Mouse (Mus musculus): ENCODE data around the gene Pdk1. TPM values are rescaled to one million over a fixed set of nuclear protein-coding genes. Genes with fewer than 3 reads are reported as not detected.

Pdk1 gene
- polyA plus RNA-seq (2014; fragmentation: Illumina TruSeq; extraction: RNeasy Lipid Tissue Mini Kit (QIAGEN cat#74804); ENCODE audit: insufficient read depth, low read depth, low replicate concordance), result 10.8 TPM

DNA sequence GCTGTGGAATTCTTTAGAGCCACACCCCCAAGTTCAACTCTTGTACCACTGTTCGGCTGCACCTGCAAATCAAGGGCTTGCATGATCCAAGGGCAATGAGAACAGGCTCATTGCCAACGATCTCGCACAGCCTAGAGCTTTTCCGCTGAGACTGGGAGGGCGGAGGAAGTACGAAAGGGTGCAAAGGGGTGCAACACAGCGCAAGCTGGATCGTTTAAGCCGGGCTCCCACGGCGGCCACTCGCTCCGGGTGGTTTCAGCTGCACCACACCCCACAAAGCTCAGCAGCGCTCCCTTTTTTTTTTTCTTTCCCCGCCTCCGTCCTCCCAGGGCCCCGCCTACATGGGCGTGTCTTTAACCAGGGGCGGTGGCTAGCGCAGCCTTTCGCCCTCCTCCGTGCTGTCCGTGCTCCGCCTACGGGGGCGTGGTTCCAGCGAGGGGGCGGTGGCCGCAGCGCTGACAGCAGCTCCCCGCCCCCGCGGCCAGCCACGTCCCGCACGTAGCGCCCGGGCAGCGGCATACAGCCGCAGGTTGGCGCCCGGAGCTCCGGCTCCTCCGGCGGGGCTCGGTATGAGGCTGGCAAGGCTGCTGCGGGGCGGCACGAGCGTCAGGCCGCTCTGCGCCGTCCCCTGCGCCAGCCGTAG is at the start of gene Pdk1:
Gene Pdk1, plus strand, starts transcription at position 424 of the 643 bp plus-strand sequence.

Other genes starting within 250 kb of the Pdk1 start
- 51.7 TPM for gene Itga6, start 127.6 kb upstream of the Pdk1 start, polyA plus RNA-seq (2014; fragmentation: Illumina TruSeq; extraction: RNeasy Lipid Tissue Mini Kit (QIAGEN cat#74804); ENCODE audit: insufficient read depth, low read depth, low replicate concordance)
- gene Rapgef4, start 108.0 kb downstream of the Pdk1 start, polyA plus RNA-seq (2014; fragmentation: Illumina TruSeq; extraction: RNeasy Lipid Tissue Mini Kit (QIAGEN cat#74804); ENCODE audit: insufficient read depth, low read depth, low replicate concordance), result 5.2 TPM

Data from lung, adult 10 weeks (tissue).